Mouse (Mus musculus) embryonic facial prominence, embryonic 11.5 days (tissue): ENCODE data around the gene Manbal. TPM values are rescaled to one million over a fixed set of nuclear protein-coding genes. Genes with fewer than 3 reads are reported as not detected.

Experiments used
- ATAC-seq: fragments of 200-750 bp; cut with Nextera tagmentation; replicated peaks from 2 replicates; pipeline ENCODE4 v1.8.0; 2017; ENCODE audit warnings: low read depth; ENCODE audit not compliant: insufficient number of reproducible peaks, low FRiP score, low TSS enrichment
- DNase-seq: peaks from one replicate; pipeline ENCODE4 v3.0.0-alpha.2; 2015; ENCODE audit warnings: low spot score
- H3K27ac ChIP-seq: fragments of 300-500 bp; sonication (generic); replicated peaks from 2 replicates; pipeline ENCODE4 v1.5.1; 2014; ENCODE audit warnings: mild to moderate bottlenecking, low read depth, low read length, control low read depth
- H3K27me3 ChIP-seq: fragments of 300-500 bp; sonication (generic); 2 replicates; pipeline ENCODE4 v1.6.1; 2014; ENCODE audit warnings: mild to moderate bottlenecking, low read length, moderate library complexity, mixed read lengths; ENCODE audit not compliant: control insufficient read depth, insufficient read depth
- H3K36me3 ChIP-seq: fragments of 300-500 bp; sonication (generic); replicated peaks from 2 replicates; pipeline ENCODE4 v1.6.1; 2014; ENCODE audit warnings: low read depth, mild to moderate bottlenecking, low read length, moderate library complexity, mixed read lengths; ENCODE audit not compliant: control insufficient read depth, insufficient read depth
- H3K4me1 ChIP-seq: fragments of 300-500 bp; sonication (generic); 2 replicates; pipeline ENCODE4 v1.6.1; 2014; ENCODE audit warnings: low read length, mixed read lengths; ENCODE audit not compliant: control insufficient read depth, insufficient read depth
- H3K4me2 ChIP-seq: fragments of 300-500 bp; sonication (generic); 2 replicates; pipeline ENCODE4 v1.6.1; 2014; ENCODE audit warnings: low read depth, mild to moderate bottlenecking, control low read depth, low read length, moderate library complexity
- H3K4me3 ChIP-seq: fragments of 300-500 bp; sonication (generic); 2 replicates; pipeline ENCODE4 v1.5.1; 2014; ENCODE audit warnings: low read depth, low read length, control low read depth
- H3K9ac ChIP-seq: fragments of 300-500 bp; sonication (generic); replicated peaks from 2 replicates; pipeline ENCODE4 v1.6.1; 2014; ENCODE audit warnings: mild to moderate bottlenecking, control low read depth, low read length
- H3K9me3 ChIP-seq: fragments of 300-500 bp; sonication (generic); replicated peaks from 2 replicates; pipeline ENCODE4 v1.6.1; 2016; ENCODE audit warnings: mild to moderate bottlenecking, low read length, inconsistent platforms, mixed read lengths; ENCODE audit not compliant: control insufficient read depth
- WGBS: fragments of 180-500 bp; shearing (Covaris S2); extraction: QIAGEN DNeasy Blood & Tissue Kit; methylation state at CpG from one replicate; pipeline ENCODE4 v1.1.7; 2014; 5-methylcytosine and 5-hydroxymethylcytosine counted together
- polyA plus RNA-seq: library from polyadenylated mRNA; unstranded; fragments of >200 nt; fragmentation: Nextera tagmentation; extraction: Ambion mirVana; gene quantifications from 2 replicates; pipeline ENCODE4 v1.2.1, GENCODE M21; 2014

Gene Manbal
- polyA plus RNA-seq, 1 experiment from 2014 or later: 33.4 TPM

DNA sequence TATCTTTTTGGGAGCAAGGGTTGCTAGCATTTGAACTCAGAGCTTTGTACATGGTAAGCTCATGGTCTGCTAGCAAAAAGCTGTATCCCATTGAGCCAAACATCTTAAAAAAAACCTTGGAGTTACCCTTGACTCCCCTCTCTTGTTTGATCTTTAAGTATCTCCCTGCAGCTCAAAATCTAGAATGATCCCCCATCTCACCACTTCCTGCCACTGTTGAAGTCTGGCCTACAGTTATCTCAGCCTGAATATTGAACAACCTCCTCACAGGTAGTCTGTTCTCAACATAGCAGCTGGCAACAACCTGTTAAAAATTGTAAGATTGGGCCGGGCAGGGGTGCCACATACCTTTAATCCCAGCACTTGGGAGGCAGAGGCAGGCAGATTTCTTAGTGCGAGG lies 33.9 kb downstream of the Manbal start:
- no peak overlapping the region for H3K9ac ChIP-seq
- H3K4me3 ChIP-seq: no peak overlapping the region
- no peaks in the 10 kb centered on the region for H3K9me3 ChIP-seq
- H3K4me1 ChIP-seq: no peaks in the 10 kb centered on the region
- H3K36me3 ChIP-seq: peaks cover 4% of the 10 kb centered on the region
- H3K27me3 ChIP-seq: no peaks in the 10 kb centered on the region
- H3K4me2 ChIP-seq: no peak overlapping the region
- no peak for DNase-seq
- no peak for ATAC-seq
- H3K27ac ChIP-seq: no peak overlapping the region
- 95% methylated on average over 2 of the region's 2 CpGs for WGBS

DNA sequence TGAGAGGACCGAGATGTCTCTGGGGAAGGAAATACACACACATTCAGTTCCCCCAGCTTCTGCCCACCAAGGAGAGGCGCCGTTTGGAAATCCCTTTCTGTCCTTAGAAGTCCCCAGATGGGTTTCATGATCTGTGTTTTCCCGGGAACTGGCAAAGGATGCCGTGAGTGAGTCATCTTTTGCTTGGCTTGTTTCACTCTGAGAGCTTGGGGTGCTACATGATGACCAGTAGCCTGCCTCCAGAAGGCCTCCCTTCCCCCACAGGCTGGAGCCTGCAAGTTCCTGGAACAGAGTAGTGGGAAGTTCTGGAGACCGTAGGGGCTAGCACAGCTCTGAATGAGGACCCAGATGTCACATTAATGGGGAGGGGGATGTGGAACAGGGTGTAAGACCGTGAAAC lies 40.2 kb downstream of the Manbal start:
- no peak overlapping the region for H3K4me3 ChIP-seq
- no peak overlapping the region for H3K4me2 ChIP-seq
- no peak overlapping the region for H3K9ac ChIP-seq
- ATAC-seq: no peak
- H3K4me1 ChIP-seq: no peaks in the 10 kb centered on the region
- no peak overlapping the region for H3K27ac ChIP-seq
- DNase-seq: no peak
- no peaks in the 10 kb centered on the region for H3K27me3 ChIP-seq
- H3K36me3 ChIP-seq: no peaks in the 10 kb centered on the region
- no peaks in the 10 kb centered on the region for H3K9me3 ChIP-seq
- 92% methylated on average over 7 of the region's 7 CpGs for WGBS

GRCm38 (mm10) chr2:157409793-157410533 lies 42.6 kb downstream of the Manbal start:
- ATAC-seq: peak; percentile 29; the same call in 1 of the 2 replicates
- Histone ChIP-seq H3K4me3 (no peak overlapping the region), H3K27me3 (no peaks in the 10 kb centered on the region), H3K27ac (no peak overlapping the region), H3K4me1 (no peaks in the 10 kb centered on the region), H3K4me2 (no peak overlapping the region; the same call in 1 of the 2 replicates), H3K36me3 (no peaks in the 10 kb centered on the region), H3K9me3 (no peaks in the 10 kb centered on the region), H3K9ac (no peak overlapping the region)
- DNase-seq: no peak
- WGBS: 61% methylated on average over 12 of the region's 12 CpGs

GRCm38 (mm10) chr2:157411151-157411693 lies 43.8 kb downstream of the Manbal start:
- 76% methylated on average over 6 of the region's 6 CpGs for WGBS
- Histone ChIP-seq H3K4me3 (no peak overlapping the region), H3K27ac (no peak overlapping the region), H3K9ac (no peak overlapping the region), H3K4me2 (no peak overlapping the region), H3K36me3 (no peaks in the 10 kb centered on the region), H3K27me3 (no peaks in the 10 kb centered on the region), H3K4me1 (no peaks in the 10 kb centered on the region), H3K9me3 (no peaks in the 10 kb centered on the region)
- no peak for DNase-seq
- no peak for ATAC-seq

- Histone ChIP-seq H3K4me2 (no peak overlapping the region), H3K9ac (no peak overlapping the region), H3K27me3 (no peaks in the 10 kb centered on the region), H3K36me3 (no peaks in the 10 kb centered on the region), H3K4me1 (no peaks in the 10 kb centered on the region), H3K9me3 (no peaks in the 10 kb centered on the region), H3K27ac (no peak overlapping the region), H3K4me3 (no peak overlapping the region)
- DNase-seq (no peak), ATAC-seq (no peak)
- WGBS: 74% methylated on average over 7 of the region's 7 CpGs
These were observed 45.1 kb downstream of the Manbal start for GRCm38 (mm10) chr2:157412497-157412896.

DNA sequence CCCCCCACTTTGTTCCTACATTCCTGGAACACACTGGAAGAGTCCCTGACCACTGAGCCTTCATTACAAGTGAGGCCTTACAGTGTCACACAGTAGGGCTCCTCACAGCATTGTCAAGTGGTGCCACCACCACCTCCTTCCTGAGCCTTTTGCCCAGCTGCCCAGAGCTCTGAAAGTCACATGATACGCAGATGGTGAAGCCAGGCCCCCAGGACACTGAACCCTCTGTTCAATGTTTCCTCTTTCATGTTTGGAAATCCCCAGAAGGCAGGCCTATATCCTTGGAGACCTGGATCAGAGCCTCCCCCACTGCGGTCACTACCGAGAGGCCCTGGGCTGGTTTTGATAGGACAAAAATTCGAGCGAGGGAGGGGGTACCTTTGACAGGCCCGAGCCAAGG lies 49.8 kb downstream of the Manbal start:
- H3K4me1 ChIP-seq: no peaks in the 10 kb centered on the region; the same call in none of the 2 replicates
- no peak overlapping the region for H3K9ac ChIP-seq
- H3K4me3 ChIP-seq: no peak overlapping the region
- DNase-seq: no peak
- no peaks in the 10 kb centered on the region for H3K27me3 ChIP-seq
- ATAC-seq: no peak
- H3K4me2 ChIP-seq: no peak overlapping the region
- no peaks in the 10 kb centered on the region for H3K9me3 ChIP-seq
- H3K27ac ChIP-seq: no peak overlapping the region
- H3K36me3 ChIP-seq: no peaks in the 10 kb centered on the region
- 41% methylated on average over 6 of the region's 6 CpGs for WGBS

GRCm38 (mm10) chr2:157418206-157418605 lies 50.8 kb downstream of the Manbal start, which contains the start of gene Src:
Gene Src (plus strand): TSS chr2:157418444.
- no peak within 1 kb of the TSS for H3K27ac ChIP-seq
- peak within 1 kb of the TSS; percentile 27; the same call in 1 of the 2 replicates for H3K4me2 ChIP-seq
- DNase-seq: peak; percentile 18

DNA sequence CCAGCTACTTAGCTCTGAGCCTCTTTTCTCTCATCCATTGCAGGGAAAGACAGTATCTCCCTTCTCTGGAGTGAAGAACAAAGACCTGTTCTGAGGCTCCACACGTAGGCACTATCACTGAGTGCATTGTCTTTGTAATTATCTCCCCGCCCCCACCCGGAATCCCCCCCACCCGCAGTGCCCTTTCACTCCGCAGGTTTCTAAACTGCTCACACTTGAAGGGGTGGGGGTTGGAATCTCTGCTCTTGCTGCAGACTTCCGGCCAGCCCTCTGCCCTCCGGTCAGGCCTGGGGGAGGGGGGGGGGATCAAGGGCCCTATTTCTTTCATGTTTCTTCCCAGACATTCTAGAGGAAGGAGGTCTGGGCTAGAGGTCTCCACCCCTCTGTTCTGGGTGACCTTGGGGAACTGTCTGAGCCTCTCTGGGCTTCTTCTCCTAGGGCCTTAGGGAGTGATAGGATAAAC lies 51.2 kb downstream of the Manbal start:
- H3K9me3 ChIP-seq: no peaks in the 10 kb centered on the region
- H3K4me1 ChIP-seq: no peaks in the 10 kb centered on the region; the same call in none of the 2 replicates
- H3K9ac ChIP-seq: peak overlapping the region; percentile 39
- WGBS: 2% methylated on average over 7 of the region's 7 CpGs
- H3K4me3 ChIP-seq: no peak overlapping the region
- H3K27ac ChIP-seq: no peak overlapping the region
- H3K27me3 ChIP-seq: no peaks in the 10 kb centered on the region
- H3K4me2 ChIP-seq: peak overlapping the region; percentile 27; the same call in 1 of the 2 replicates
- DNase-seq: peak; percentile 37
- ATAC-seq: no peak
- H3K36me3 ChIP-seq: no peaks in the 10 kb centered on the region

More at GRCm38 (mm10) chr2:157418206-157418605, 50.8 kb downstream of the Manbal start, which contains the start of gene Src:
- H3K36me3 ChIP-seq: no peaks in the 10 kb centered on the region
- peak within 1 kb of the TSS; percentile 39 for H3K9ac ChIP-seq
- peak; percentile 21; the same call in 1 of the 2 replicates for ATAC-seq
- 17% methylated on average over 13 of the region's 13 CpGs for WGBS
- H3K4me3 ChIP-seq: no peak within 1 kb of the TSS
- H3K27me3 ChIP-seq: no peaks in the 10 kb centered on the region
- no peaks in the 10 kb centered on the region for H3K9me3 ChIP-seq
- H3K4me1 ChIP-seq: no peaks in the 10 kb centered on the region; the same call in none of the 2 replicates
